Mouse (Mus musculus) liver, adult (tissue): Measurements from ENCODE around the gene Cxcr5.

Source experiments
- GATA4 ChIP-seq: IDR thresholded peaks from 2 replicates; pipeline ENCODE4 v1.6.1; 2014; ENCODE audit warnings: mild to moderate bottlenecking, low read length; ENCODE audit not compliant: insufficient replicate concordance

The Cxcr5 gene

GRCm38 (mm10) chr9:44475936-44476335, 85.7 kb downstream of the Cxcr5 start:
- no peak for TF ChIP-seq GATA4

GRCm38 (mm10) chr9:44474327-44474726, 87.3 kb downstream of the Cxcr5 start:
- no peak for TF ChIP-seq GATA4

GRCm38 (mm10) chr9:44473184-44473583, 88.5 kb downstream of the Cxcr5 start:
- TF ChIP-seq GATA4 = no peak

- TF ChIP-seq GATA4 = no peak
These were observed 92.9 kb downstream of the Cxcr5 start for GRCm38 (mm10) chr9:44468800-44469199.

GRCm38 (mm10) chr9:44468224-44468623, 93.5 kb downstream of the Cxcr5 start:
- TF ChIP-seq GATA4 = no peak

GRCm38 (mm10) chr9:44461950-44462349, 99.7 kb downstream of the Cxcr5 start:
- TF ChIP-seq GATA4 = no peak
